Mouse (Mus musculus): ENCODE results near the gene Fam129a. TPM values are rescaled to one million over a fixed set of nuclear protein-coding genes. Genes with fewer than 3 reads are reported as not detected.
A peak's percentile ranks its signal among the peaks of the same experiment; 100 is the strongest.
"Not testable (repeated sequence)": the region's sequence is repeated elsewhere in the genome, so short reads cannot be mapped to it uniquely, and the experiment has no call there.

Gene Fam129a
- total and polyA plus RNA-seq, 2 experiments from 2014 or later: 0.75 to 2.9 TPM

DNA sequence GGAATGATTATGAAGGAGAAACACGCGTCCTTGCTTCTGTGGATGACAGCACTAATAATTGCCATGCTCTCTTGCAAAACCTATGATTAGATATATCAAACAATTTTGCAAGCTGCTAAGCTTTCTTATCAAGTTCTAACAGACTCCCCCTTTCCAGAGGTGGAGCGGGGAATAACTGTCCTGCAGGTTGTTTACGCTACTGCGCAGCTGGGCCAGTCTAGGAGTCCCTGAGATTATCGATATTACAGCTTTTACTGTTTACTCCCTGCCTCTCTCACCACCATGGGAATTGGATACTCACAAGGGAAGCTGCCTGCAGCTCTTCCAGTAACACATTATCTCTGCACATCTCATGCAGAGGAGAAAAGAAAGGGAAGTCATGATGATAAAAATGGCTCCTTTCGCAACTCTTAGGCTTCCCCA is 170.2 kb downstream of the Fam129a start:
- Histone ChIP-seq H3K27ac (ENCODE audit: low read depth, low read length) (no peak overlapping the region), H3K4me3 (ENCODE audit: low read depth, low read length) (no peak overlapping the region), H3K4me2 (ENCODE audit: low read depth) (no peak overlapping the region), H3K9ac (no peak overlapping the region), H3K4me1 (ENCODE audit: insufficient read depth) (no peaks in the 10 kb centered on the region), H3K27me3 (ENCODE audit: insufficient read depth, low read length) (no peaks in the 10 kb centered on the region), H3K9me3 (ENCODE audit: low read length) (no peaks in the 10 kb centered on the region), H3K36me3 (ENCODE audit: insufficient read depth) (no peaks in the 10 kb centered on the region)
- ATAC-seq (no peak), DNase-seq (no peak)
- no peak for TF ChIP-seq CTCF (IDR thresholded peaks at IDR 0.05; ENCODE audit: low read depth)
- WGBS: 91% methylated on average over 7 of the region's 7 CpGs

DNA sequence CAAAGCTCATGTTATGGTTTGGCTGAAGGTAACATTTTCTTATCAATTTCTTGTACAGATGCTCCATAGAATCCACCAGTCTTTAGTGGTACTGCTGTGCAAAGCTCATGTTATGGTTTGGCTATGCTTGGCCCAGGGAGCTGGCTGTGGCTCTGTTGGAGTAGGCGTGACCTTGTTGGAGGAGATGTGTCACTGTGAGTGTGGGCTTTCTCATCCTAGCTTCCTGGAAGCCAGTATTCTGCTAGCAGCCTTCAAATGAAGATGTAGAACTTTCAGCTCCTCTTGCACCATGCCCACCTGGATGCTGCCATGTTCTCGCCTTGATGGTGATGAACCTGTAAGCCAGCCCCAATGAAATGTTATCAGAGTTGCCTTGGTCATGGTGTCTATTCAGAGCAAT is 178.9 kb downstream of the Fam129a start:
- 95% methylated on average over 2 of the region's 2 CpGs for WGBS
- not testable (repeated sequence) for DNase-seq; H3K36me3 ChIP-seq (ENCODE audit: insufficient read depth); H3K4me1 ChIP-seq (ENCODE audit: insufficient read depth); H3K27me3 ChIP-seq (ENCODE audit: insufficient read depth, low read length); H3K27ac ChIP-seq (ENCODE audit: low read depth, low read length); ATAC-seq; H3K4me2 ChIP-seq (ENCODE audit: low read depth); H3K9me3 ChIP-seq (ENCODE audit: low read length); H3K9ac ChIP-seq; H3K4me3 ChIP-seq (ENCODE audit: low read depth, low read length)

DNA sequence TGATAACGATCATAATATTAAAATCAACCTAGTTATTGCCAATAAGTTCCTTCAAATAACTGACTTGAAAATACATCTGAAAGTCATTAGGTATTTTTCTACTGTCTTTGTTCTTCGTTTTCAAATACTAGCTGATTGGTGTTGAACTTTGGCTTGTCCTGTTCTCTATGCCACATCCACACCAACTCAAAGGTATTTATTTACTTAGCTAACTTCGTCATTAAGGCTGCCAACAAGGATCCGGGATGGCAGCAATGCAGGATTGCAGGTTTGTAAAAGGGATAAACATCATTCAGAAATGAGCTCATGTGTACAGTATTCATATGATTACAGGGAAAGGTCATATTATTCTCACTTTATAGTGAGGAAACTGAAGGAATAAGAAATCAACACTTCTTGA is 182.0 kb downstream of the Fam129a start:
- ATAC-seq (no peak), DNase-seq (no peak)
- Histone ChIP-seq H3K9ac (no peak overlapping the region), H3K27me3 (ENCODE audit: insufficient read depth, low read length) (no peaks in the 10 kb centered on the region), H3K4me2 (ENCODE audit: low read depth) (no peak overlapping the region), H3K27ac (ENCODE audit: low read depth, low read length) (no peak overlapping the region), H3K4me3 (ENCODE audit: low read depth, low read length) (no peak overlapping the region), H3K4me1 (ENCODE audit: insufficient read depth) (no peaks in the 10 kb centered on the region), H3K9me3 (ENCODE audit: low read length) (no peaks in the 10 kb centered on the region), H3K36me3 (ENCODE audit: insufficient read depth) (no peaks in the 10 kb centered on the region)
- 84% methylated on average over 4 of the region's 4 CpGs for WGBS
- TF ChIP-seq CTCF (IDR thresholded peaks at IDR 0.05; ENCODE audit: low read depth): no peak

DNA sequence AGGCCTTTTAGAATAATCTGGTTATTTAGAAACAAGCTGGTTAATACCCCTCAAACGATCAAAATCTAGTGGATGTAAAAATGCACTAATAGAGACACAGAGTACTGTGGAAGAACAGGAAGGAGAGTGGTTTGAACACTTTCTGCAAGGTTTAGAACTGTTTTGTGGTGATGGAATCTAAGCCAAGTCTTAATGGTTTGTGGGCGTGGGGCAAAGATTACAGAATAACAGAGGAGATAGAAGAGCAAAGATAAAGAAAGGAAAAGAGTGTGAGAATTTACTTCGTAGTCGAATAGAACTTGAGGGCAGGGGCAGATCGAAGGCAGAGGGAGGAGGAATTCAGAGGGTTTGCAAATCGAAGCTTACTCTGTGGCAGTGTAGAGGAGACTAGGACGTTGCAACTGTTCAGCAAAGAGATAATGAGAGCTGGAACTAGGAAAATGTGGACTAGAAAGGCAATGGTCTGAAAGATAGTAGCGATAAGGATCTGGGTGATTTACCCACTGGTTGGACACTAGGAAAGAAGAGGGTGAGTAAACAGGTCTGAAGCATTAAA is 182.5 kb downstream of the Fam129a start:
- no peaks in the 10 kb centered on the region for H3K27me3 ChIP-seq (ENCODE audit: insufficient read depth, low read length)
- no peaks in the 10 kb centered on the region for H3K9me3 ChIP-seq (ENCODE audit: low read length)
- no peak overlapping the region for H3K27ac ChIP-seq (ENCODE audit: low read depth, low read length)
- no peak overlapping the region for H3K4me3 ChIP-seq (ENCODE audit: low read depth, low read length)
- H3K9ac ChIP-seq: no peak overlapping the region
- no peaks in the 10 kb centered on the region for H3K4me1 ChIP-seq (ENCODE audit: insufficient read depth)
- no peak for TF ChIP-seq CTCF (IDR thresholded peaks at IDR 0.05; ENCODE audit: low read depth)
- no peaks in the 10 kb centered on the region for H3K36me3 ChIP-seq (ENCODE audit: insufficient read depth)
- WGBS: 83% methylated on average over 8 of the region's 8 CpGs
- no peak for ATAC-seq
- H3K4me2 ChIP-seq (ENCODE audit: low read depth): no peak overlapping the region
- no peak for DNase-seq

DNA sequence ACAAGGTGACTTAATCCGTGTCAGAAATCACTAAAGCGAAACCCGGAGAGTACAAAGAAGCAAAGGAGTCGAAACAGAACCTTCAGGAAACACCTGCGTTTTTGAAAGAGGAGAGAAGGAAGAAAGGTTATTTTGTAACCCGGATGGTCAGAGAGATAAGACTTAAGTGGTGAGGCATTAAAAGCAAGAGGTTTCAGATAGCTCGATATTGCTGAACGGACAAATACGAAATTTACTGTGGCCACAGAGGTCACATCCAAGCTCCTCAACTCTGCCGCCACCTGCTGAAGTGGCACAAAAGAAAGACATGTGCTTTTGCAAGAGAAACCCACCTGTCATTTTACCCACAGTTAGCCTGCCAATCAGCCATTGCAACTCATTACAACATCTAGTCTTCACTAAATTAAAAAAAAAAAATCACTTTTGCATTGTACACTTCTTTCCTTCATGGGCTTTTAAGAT is 183.1 kb downstream of the Fam129a start:
- Histone ChIP-seq H3K4me1 (ENCODE audit: insufficient read depth) (no peaks in the 10 kb centered on the region), H3K4me2 (ENCODE audit: low read depth) (peak overlapping the region; percentile 50), H3K9me3 (ENCODE audit: low read length) (no peaks in the 10 kb centered on the region), H3K36me3 (ENCODE audit: insufficient read depth) (no peaks in the 10 kb centered on the region), H3K27me3 (ENCODE audit: insufficient read depth, low read length) (no peaks in the 10 kb centered on the region), H3K9ac (no peak overlapping the region; the same call in 1 of the 2 replicates), H3K4me3 (ENCODE audit: low read depth, low read length) (peak overlapping the region; percentile 85; the same call in 1 of the 2 replicates), H3K27ac (ENCODE audit: low read depth, low read length) (no peak overlapping the region)
- WGBS: 82% methylated on average over 10 of the region's 10 CpGs
- DNase-seq: no peak
- no peak for TF ChIP-seq CTCF (IDR thresholded peaks at IDR 0.05; ENCODE audit: low read depth)
- ATAC-seq: no peak

DNA sequence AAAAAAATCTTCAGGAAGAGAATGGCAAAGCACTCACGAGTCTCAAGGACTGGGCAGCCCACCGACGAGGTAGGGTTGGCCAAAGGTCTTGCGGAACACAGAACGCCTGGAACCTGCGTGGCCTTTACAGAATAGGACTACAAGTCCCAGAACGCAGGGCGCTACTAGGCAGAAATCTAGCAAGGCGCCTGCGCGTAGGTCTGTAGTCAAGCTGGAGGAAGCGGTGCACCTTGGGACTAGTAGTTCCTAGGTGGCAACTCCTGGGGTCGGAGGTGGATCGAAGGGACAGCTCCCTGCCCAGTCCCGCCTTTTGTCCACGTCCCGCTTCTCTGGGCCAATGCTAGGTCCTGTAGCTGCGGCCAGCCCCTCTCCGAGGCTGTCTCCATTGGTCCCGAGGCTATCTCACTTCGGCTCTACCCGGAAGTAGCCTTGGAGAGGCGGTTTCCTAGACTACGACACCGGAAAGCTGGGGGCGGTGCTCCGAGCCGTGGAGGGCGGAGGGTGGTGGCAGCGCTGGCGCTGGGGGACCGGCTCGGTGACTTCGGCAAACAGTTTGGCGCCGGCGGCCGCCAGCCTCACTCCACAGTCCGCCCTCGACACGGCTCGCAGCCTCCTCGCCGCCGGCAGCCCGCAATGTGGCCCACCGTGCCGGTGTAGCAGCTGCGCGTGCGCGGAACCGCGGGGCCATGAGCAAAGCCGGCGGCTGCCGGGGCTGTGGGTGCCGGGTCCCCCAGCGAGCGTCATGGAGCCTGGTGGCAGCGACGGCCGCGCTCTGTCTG is 184.1 kb downstream of the Fam129a start, which contains the start of gene Edem3:
Gene Edem3, plus strand, starts transcription at position 491 of the 779 bp plus-strand sequence.
- Histone ChIP-seq H3K4me1 (ENCODE audit: insufficient read depth) (no peaks in the 10 kb centered on the region), H3K36me3 (ENCODE audit: insufficient read depth) (peaks cover 5% of the 10 kb centered on the region), H3K4me3 (ENCODE audit: low read depth, low read length) (peak within 1 kb of the TSS; percentile 85), H3K27me3 (ENCODE audit: insufficient read depth, low read length) (no peaks in the 10 kb centered on the region), H3K9ac (peak within 1 kb of the TSS; percentile 61), H3K9me3 (ENCODE audit: low read length) (no peaks in the 10 kb centered on the region), H3K4me2 (ENCODE audit: low read depth) (peak within 1 kb of the TSS; percentile 93), H3K27ac (ENCODE audit: low read depth, low read length) (peak within 1 kb of the TSS; percentile 80)
- DNase-seq: peak; percentile 98
- 2% methylated on average over 64 of the region's 64 CpGs for WGBS
- TF ChIP-seq CTCF (IDR thresholded peaks at IDR 0.05; ENCODE audit: low read depth): no peak
- ATAC-seq: peak; percentile 99

All from forebrain, postnatal 0 days (tissue).